Mouse (Mus musculus): ENCODE data around the gene Il12rb1. TPM values are rescaled to one million over a fixed set of nuclear protein-coding genes. Genes with fewer than 3 reads are reported as not detected.

The Il12rb1 gene
- polyA plus RNA-seq, 1 experiment from 2014 or later, result not detected

- H3K36me3 ChIP-seq, result peaks cover 11% of the 10 kb centered on the region
- 3% methylated on average over 55 of the region's 55 CpGs for WGBS
- H3K9me3 ChIP-seq (replicated peaks), result no peaks in the 10 kb centered on the region
- H3K4me1 ChIP-seq, result peaks cover 12% of the 10 kb centered on the region
- H3K4me3 ChIP-seq, result peak within 1 kb of the TSS; percentile 64
- no peaks in the 10 kb centered on the region for H3K27me3 ChIP-seq
- ATAC-seq (ENCODE audit: low FRiP score), result peak; percentile 97
- H3K27ac ChIP-seq, result peak within 1 kb of the TSS; percentile 79
- H3K9ac ChIP-seq, result peak within 1 kb of the TSS; percentile 74
- H3K4me2 ChIP-seq (replicated peaks), result peak within 1 kb of the TSS; percentile 83
Measured at GRCm38 (mm10) chr8:70839408-70840351, 31.4 kb downstream of the Il12rb1 start, which contains the start of gene Arrdc2. Gene Arrdc2, minus strand, starts transcription at chr8:70839720.

GRCm38 (mm10) chr8:70840590-70840989, 32.3 kb downstream of the Il12rb1 start:
- H3K4me3 ChIP-seq, result no peak overlapping the region
- no peak for ATAC-seq (ENCODE audit: low FRiP score)
- H3K4me1 ChIP-seq, result peaks cover 14% of the 10 kb centered on the region
- H3K9ac ChIP-seq, result no peak overlapping the region
- H3K36me3 ChIP-seq, result peaks cover 12% of the 10 kb centered on the region; the same call in 1 of the 2 replicates
- no peak overlapping the region for H3K4me2 ChIP-seq (replicated peaks)
- no peaks in the 10 kb centered on the region for H3K9me3 ChIP-seq (replicated peaks)
- WGBS, result 59% methylated on average over 10 of the region's 10 CpGs
- H3K27ac ChIP-seq, result peak overlapping the region; percentile 45
- no peaks in the 10 kb centered on the region for H3K27me3 ChIP-seq

DNA sequence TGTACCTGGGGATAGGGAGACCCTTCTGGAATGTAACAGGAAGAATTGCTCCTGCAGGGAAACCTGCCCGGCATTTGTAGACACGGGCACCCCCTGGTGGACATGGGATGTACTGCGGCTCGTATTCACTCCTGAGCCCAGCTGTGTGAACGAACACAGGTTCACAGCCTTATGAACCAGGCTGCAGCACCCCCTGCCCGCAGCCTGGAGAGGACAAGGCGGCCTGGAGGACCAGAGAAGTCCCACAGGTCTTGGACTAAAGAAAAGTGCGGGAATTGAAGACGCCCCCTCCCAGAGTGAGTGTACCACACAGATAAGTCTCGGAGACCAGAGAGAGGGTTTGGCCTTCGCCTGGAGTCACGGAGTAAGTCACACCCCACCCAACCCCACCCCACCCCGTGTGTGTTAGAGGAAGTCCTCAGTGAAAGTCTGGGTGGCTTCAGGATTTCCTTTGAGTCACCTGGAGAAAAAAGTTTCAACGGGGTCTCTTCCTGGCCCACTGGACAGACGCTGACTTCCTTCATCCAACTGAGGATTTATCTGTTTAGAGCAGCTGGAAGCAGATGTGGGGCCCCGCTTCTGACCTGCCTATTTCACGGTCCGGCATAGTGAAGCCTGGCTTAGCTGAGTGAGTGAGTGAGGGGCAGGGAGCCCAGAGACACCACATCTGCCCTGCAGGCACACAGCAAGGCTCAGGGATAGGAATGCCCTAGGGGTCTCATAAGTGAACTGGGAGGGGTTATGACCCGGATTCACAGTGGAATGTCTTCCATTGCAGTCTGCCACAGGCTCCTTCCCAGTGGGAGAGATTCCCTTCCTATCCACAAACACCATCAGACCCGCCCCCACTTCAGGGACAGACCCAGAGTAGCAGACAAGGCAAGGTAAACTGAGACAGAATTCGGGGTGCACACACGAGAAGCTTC, 33.2 kb downstream of the Il12rb1 start:
- H3K27me3 ChIP-seq, result no peaks in the 10 kb centered on the region
- no peaks in the 10 kb centered on the region for H3K9me3 ChIP-seq (replicated peaks)
- no peak for ATAC-seq (ENCODE audit: low FRiP score)
- no peak overlapping the region for H3K4me2 ChIP-seq (replicated peaks)
- no peak overlapping the region for H3K9ac ChIP-seq
- WGBS, result 37% methylated on average over 22 of the region's 22 CpGs
- peak overlapping the region; percentile 35; the same call in 1 of the 2 replicates for H3K27ac ChIP-seq
- peaks cover 9% of the 10 kb centered on the region; the same call in 1 of the 2 replicates for H3K36me3 ChIP-seq
- H3K4me1 ChIP-seq, result peaks cover 14% of the 10 kb centered on the region
- H3K4me3 ChIP-seq, result no peak overlapping the region

DNA sequence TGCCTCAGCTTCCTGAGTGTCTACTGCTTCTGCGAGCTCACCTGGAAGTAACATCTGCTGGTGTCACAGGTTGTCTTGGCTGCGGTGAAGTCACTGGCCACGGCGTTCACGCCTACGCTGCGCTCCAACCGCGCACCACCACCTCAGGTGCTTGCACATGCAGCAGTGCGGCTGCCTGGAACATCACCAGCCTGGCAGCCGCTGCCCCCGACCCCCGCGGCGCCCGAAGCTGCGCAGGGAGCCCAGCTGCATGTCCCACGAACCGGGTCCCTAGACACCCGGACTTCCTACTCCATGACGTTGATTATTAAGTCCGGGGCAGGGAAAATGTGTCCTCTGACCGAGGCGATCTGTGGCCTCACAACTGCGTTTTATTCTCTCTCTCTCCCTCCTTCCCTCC, 34.2 kb downstream of the Il12rb1 start:
- Histone ChIP-seq H3K4me1 (peaks cover 14% of the 10 kb centered on the region), H3K27me3 (peaks cover 4% of the 10 kb centered on the region; the same call in 1 of the 2 replicates), H3K4me3 (no peak overlapping the region), H3K27ac (no peak overlapping the region), H3K36me3 (peaks cover 9% of the 10 kb centered on the region; the same call in 1 of the 2 replicates), H3K9ac (0 out of 2 replicates have a peak overlapping the region, but pooled peaks have one; percentile 23), H3K4me2 (replicated peaks) (no peak overlapping the region), H3K9me3 (replicated peaks) (no peaks in the 10 kb centered on the region)
- WGBS, result 72% methylated on average over 25 of the region's 25 CpGs
- ATAC-seq (ENCODE audit: low FRiP score), result no peak

GRCm38 (mm10) chr8:70843214-70843773, 35.0 kb downstream of the Il12rb1 start:
- no peak for ATAC-seq (ENCODE audit: low FRiP score)
- H3K36me3 ChIP-seq, result peaks cover 9% of the 10 kb centered on the region; the same call in 1 of the 2 replicates
- H3K4me2 ChIP-seq (replicated peaks), result no peak overlapping the region
- WGBS, result 85% methylated on average over 5 of the region's 5 CpGs
- no peak overlapping the region for H3K27ac ChIP-seq
- no peaks in the 10 kb centered on the region for H3K9me3 ChIP-seq (replicated peaks)
- H3K4me1 ChIP-seq, result peaks cover 13% of the 10 kb centered on the region
- no peak overlapping the region for H3K9ac ChIP-seq
- H3K27me3 ChIP-seq, result peaks cover 10% of the 10 kb centered on the region
- H3K4me3 ChIP-seq, result no peak overlapping the region

GRCm38 (mm10) chr8:70843941-70844340, 35.7 kb downstream of the Il12rb1 start:
- WGBS, result 83% methylated on average over 8 of the region's 8 CpGs
- Histone ChIP-seq H3K4me3 (no peak overlapping the region), H3K4me2 (replicated peaks) (no peak overlapping the region), H3K4me1 (peaks cover 9% of the 10 kb centered on the region; the same call in 1 of the 2 replicates), H3K27me3 (peaks cover 10% of the 10 kb centered on the region), H3K9me3 (replicated peaks) (no peaks in the 10 kb centered on the region), H3K27ac (peak overlapping the region; percentile 13; the same call in 1 of the 2 replicates), H3K36me3 (peaks cover 15% of the 10 kb centered on the region; the same call in 1 of the 2 replicates), H3K9ac (no peak overlapping the region)
- ATAC-seq (ENCODE audit: low FRiP score), result no peak

DNA sequence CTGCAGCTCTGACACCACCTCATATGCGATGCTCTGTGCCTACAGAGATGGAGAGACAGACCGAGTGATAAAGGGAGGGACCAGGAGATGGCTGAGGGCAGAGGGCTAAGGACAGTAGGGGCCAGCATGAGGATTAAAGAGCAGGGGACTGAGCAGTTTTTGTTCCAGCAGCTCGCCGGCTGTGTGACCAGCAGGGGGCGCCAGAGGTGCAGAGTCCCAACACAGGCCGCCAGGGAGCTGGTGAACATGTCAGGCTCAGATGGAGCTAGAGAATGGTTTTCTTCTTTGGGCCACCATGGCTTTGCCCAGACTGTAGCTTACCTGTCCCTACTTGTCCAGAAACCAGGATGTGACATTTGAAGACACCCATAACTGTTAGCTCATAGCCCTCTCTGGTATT, 36.3 kb downstream of the Il12rb1 start:
- Histone ChIP-seq H3K36me3 (peaks cover 15% of the 10 kb centered on the region; the same call in 1 of the 2 replicates), H3K9ac (no peak overlapping the region), H3K4me2 (replicated peaks) (no peak overlapping the region), H3K27me3 (peaks cover 10% of the 10 kb centered on the region), H3K27ac (peak overlapping the region; percentile 13; the same call in 1 of the 2 replicates), H3K9me3 (replicated peaks) (no peaks in the 10 kb centered on the region), H3K4me3 (no peak overlapping the region), H3K4me1 (peaks cover 9% of the 10 kb centered on the region; the same call in 1 of the 2 replicates)
- WGBS, result 5% methylated on average over 6 of the region's 6 CpGs
- no peak for ATAC-seq (ENCODE audit: low FRiP score)

- Histone ChIP-seq H3K4me3 (no peak overlapping the region), H3K9ac (no peak overlapping the region), H3K4me1 (peaks cover 9% of the 10 kb centered on the region; the same call in 1 of the 2 replicates), H3K27me3 (peaks cover 10% of the 10 kb centered on the region), H3K9me3 (replicated peaks) (no peaks in the 10 kb centered on the region), H3K27ac (no peak overlapping the region), H3K4me2 (replicated peaks) (no peak overlapping the region), H3K36me3 (peaks cover 15% of the 10 kb centered on the region)
- WGBS, result 48% methylated on average over 5 of the region's 5 CpGs
- no peak for ATAC-seq (ENCODE audit: low FRiP score)
Measured at GRCm38 (mm10) chr8:70845108-70845507, 36.9 kb downstream of the Il12rb1 start.

GRCm38 (mm10) chr8:70846371-70847154, 38.3 kb downstream of the Il12rb1 start:
- no peak overlapping the region for H3K4me3 ChIP-seq
- no peak overlapping the region for H3K9ac ChIP-seq
- H3K4me1 ChIP-seq, result peaks cover 3% of the 10 kb centered on the region; the same call in 1 of the 2 replicates
- H3K9me3 ChIP-seq (replicated peaks), result no peaks in the 10 kb centered on the region
- H3K4me2 ChIP-seq (replicated peaks), result no peak overlapping the region
- 56% methylated on average over 15 of the region's 15 CpGs for WGBS
- ATAC-seq (ENCODE audit: low FRiP score), result no peak
- peaks cover 19% of the 10 kb centered on the region for H3K36me3 ChIP-seq
- H3K27me3 ChIP-seq, result peaks cover 10% of the 10 kb centered on the region
- H3K27ac ChIP-seq, result no peak overlapping the region

DNA sequence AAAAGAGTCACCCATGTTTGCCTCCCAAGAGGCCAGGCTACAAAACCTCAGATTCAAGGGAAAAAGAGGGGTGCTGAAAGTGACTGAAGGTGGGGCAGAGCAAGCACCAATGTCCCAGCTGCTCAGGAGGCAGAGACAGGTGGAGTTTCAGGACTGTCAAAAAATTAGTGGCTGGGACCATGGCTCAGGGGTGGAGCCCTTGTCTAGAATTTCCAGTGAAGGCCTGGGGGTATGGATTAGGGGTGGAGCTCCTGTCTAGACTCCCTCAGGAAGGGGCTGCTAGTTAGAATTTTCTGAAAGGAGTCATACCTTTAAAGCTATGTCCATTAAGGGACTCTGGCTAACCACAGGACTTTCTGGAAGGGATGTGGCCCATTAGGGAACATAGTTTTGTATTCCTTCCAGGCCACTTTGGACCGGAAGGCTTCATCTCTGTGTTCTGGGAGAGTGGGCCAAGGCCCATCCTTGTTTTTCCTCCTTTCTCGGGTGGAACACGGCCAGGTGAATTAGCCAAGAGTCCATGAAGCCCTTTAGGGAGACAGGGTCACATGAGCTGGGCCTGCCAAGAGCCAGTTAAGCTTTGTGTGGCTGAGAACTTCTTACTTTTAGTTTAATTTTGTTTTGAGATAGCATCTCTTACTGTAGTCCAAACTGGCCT, 41.2 kb downstream of the Il12rb1 start:
- H3K4me3 ChIP-seq, result no peak overlapping the region
- H3K9ac ChIP-seq, result no peak overlapping the region
- peaks cover 7% of the 10 kb centered on the region; the same call in 1 of the 2 replicates for H3K4me1 ChIP-seq
- H3K4me2 ChIP-seq (replicated peaks), result no peak overlapping the region
- no peaks in the 10 kb centered on the region for H3K9me3 ChIP-seq (replicated peaks)
- ATAC-seq (ENCODE audit: low FRiP score), result no peak
- H3K27me3 ChIP-seq, result peaks cover 10% of the 10 kb centered on the region
- WGBS, result 81% methylated on average over 3 of the region's 3 CpGs
- peaks cover 26% of the 10 kb centered on the region for H3K36me3 ChIP-seq
- H3K27ac ChIP-seq, result no peak overlapping the region

Measured in hindbrain, embryonic 12.5 days (tissue).